ENCODE assay signal across 8 mouse cellular contexts in genomic region chr9:41474244-41474944, GRCm38 (mm10).
DNase-seq lines count a peak whose midpoint lies in the region; ATAC-seq lines count a peak whose summit lies in the region.

No protein-coding gene starts in this region.

- no peaks in the 10 kb centered on the region for H3K27me3 ChIP-seq in hindbrain, embryonic 13.5 days

- H3K4me1 ChIP-seq in hindbrain, embryonic 13.5 days (replicated peaks), result peaks cover 51% of the 10 kb centered on the region

- no peaks in the 10 kb centered on the region for H3K36me3 ChIP-seq in hindbrain, embryonic 13.5 days

- ATAC-seq in hindbrain, embryonic 13.5 days (ENCODE audit: low FRiP score), result peak; percentile 85

- H3K9ac ChIP-seq in hindbrain, embryonic 13.5 days, result 0 out of 2 replicates have a peak overlapping the region, but pooled peaks have one; percentile 60

- H3K27ac ChIP-seq in hindbrain, embryonic 13.5 days, result peak overlapping the region; percentile 73

- H3K9me3 ChIP-seq in hindbrain, embryonic 13.5 days, result no peaks in the 10 kb centered on the region

- peak overlapping the region; percentile 8; the same call in 1 of the 2 replicates for H3K4me3 ChIP-seq in hindbrain, embryonic 13.5 days

- 30% methylated on average over 11 of the region's 11 CpGs for WGBS in hindbrain, embryonic 13.5 days

- H3K4me2 ChIP-seq in hindbrain, embryonic 13.5 days, result peak overlapping the region; percentile 37

- DNase-seq in NIH3T3 (ENCODE audit: low read depth), result peak; percentile 94
- DNase-seq in cerebellum, adult 9-10 months, result peak; percentile 68
- DNase-seq in frontal cortex, postnatal 25 days (ENCODE audit: low spot score in 2 of 2), result peak; percentile 84 to 87
- peak; percentile 95 to 96 for DNase-seq in layer of hippocampus, postnatal 25 days (ENCODE audit: extremely low spot score in 1 of 2, low spot score in 1 of 2)
- peak; percentile 85 to 90 for DNase-seq in lung, postnatal 4 days
- peak; percentile 90 to 93 for DNase-seq in right cerebral cortex, postnatal 10 days (ENCODE audit: low spot score in 2 of 2)
- peak; percentile 83 to 90 for DNase-seq in urinary bladder, postnatal 36 days (ENCODE audit: low spot score in 2 of 2)

Comparison
In these comparisons a context has a peak if more than half of its experiments do, and no peak if none do; other contexts are left out.
1. Peak in every context shown above with its lines: DNase-seq, ATAC-seq, H3K4me3 ChIP-seq and H3K27ac ChIP-seq.